Mouse (Mus musculus) neural tube, embryonic 15.5 days (tissue): ENCODE data around the gene Tubg1. TPM values are rescaled to one million over a fixed set of nuclear protein-coding genes. Genes with fewer than 3 reads are reported as not detected.

Experiments used
- ATAC-seq: fragments of 200-750 bp; cut with Nextera tagmentation; 2 replicates; pipeline ENCODE4 v1.8.0; 2017; ENCODE audit warnings: mild to moderate bottlenecking, moderate TSS enrichment, moderate library complexity; ENCODE audit not compliant: low FRiP score
- H3K27ac ChIP-seq: fragments of 300-500 bp; sonication (generic); replicated peaks from 2 replicates; pipeline ENCODE4 v1.5.1; 2015; ENCODE audit warnings: mild to moderate bottlenecking, inconsistent platforms
- H3K27me3 ChIP-seq: fragments of 300-500 bp; sonication (generic); replicated peaks from 2 replicates; pipeline ENCODE4 v1.6.1; 2015; ENCODE audit warnings: inconsistent platforms
- H3K36me3 ChIP-seq: fragments of 300-500 bp; sonication (generic); 2 replicates; pipeline ENCODE4 v1.6.1; 2015; ENCODE audit warnings: inconsistent platforms
- H3K4me1 ChIP-seq: fragments of 300-500 bp; sonication (generic); 2 replicates; pipeline ENCODE4 v1.6.1; 2015; ENCODE audit warnings: inconsistent platforms
- H3K4me2 ChIP-seq: fragments of 300-500 bp; sonication (generic); 2 replicates; pipeline ENCODE4 v1.6.1; 2015; ENCODE audit warnings: inconsistent platforms, mild to moderate bottlenecking, moderate library complexity
- H3K4me3 ChIP-seq: fragments of 300-500 bp; sonication (generic); replicated peaks from 2 replicates; pipeline ENCODE4 v1.5.1; 2015; ENCODE audit warnings: mild to moderate bottlenecking, inconsistent platforms
- H3K9ac ChIP-seq: fragments of 300-500 bp; sonication (generic); replicated peaks from 2 replicates; pipeline ENCODE4 v1.6.1; 2015; ENCODE audit warnings: mild to moderate bottlenecking, inconsistent platforms
- H3K9me3 ChIP-seq: fragments of 300-500 bp; sonication (generic); replicated peaks from 2 replicates; pipeline ENCODE4 v1.6.1; 2016; ENCODE audit warnings: inconsistent platforms
- WGBS: fragments of 180-500 bp; shearing (Covaris S2); methylation state at CpG from one replicate; pipeline ENCODE4 v1.1.7; 2015; ENCODE audit warnings: mixed read lengths; 5-methylcytosine and 5-hydroxymethylcytosine counted together
- polyA plus RNA-seq: library from polyadenylated mRNA; unstranded; fragments of >200 nt; fragmentation: Nextera tagmentation; extraction: Ambion mirVana; gene quantifications from 2 replicates; pipeline ENCODE4 v1.2.1, GENCODE M21; 2015

Tubg1 gene
- polyA plus RNA-seq, 1 experiment from 2014 or later = 68.4 TPM

- WGBS = 87% methylated on average over 14 of the region's 14 CpGs
- peaks cover 65% of the 10 kb centered on the region for H3K4me1 ChIP-seq
Observed at GRCm38 (mm10) chr11:101084246-101084645, 35.5 kb upstream of the Tubg1 start.

GRCm38 (mm10) chr11:101084811-101085210 lies 34.9 kb upstream of the Tubg1 start:
- Histone ChIP-seq H3K4me1 (peaks cover 60% of the 10 kb centered on the region), H3K27ac (no peak overlapping the region), H3K9me3 (no peaks in the 10 kb centered on the region), H3K36me3 (peaks cover 11% of the 10 kb centered on the region), H3K4me2 (no peak overlapping the region), H3K27me3 (peaks cover 6% of the 10 kb centered on the region), H3K4me3 (no peak overlapping the region), H3K9ac (no peak overlapping the region)
- 92% methylated on average over 12 of the region's 12 CpGs for WGBS
- ATAC-seq = no peak

More at GRCm38 (mm10) chr11:101084246-101084645, 35.5 kb upstream of the Tubg1 start:
- H3K27me3 ChIP-seq = peaks cover 12% of the 10 kb centered on the region
- H3K4me2 ChIP-seq = no peak overlapping the region
- peaks cover 5% of the 10 kb centered on the region for H3K36me3 ChIP-seq
- no peak overlapping the region for H3K9ac ChIP-seq
- H3K27ac ChIP-seq = no peak overlapping the region
- H3K4me3 ChIP-seq = no peak overlapping the region
- no peak for ATAC-seq
- no peaks in the 10 kb centered on the region for H3K9me3 ChIP-seq

- Histone ChIP-seq H3K4me3 (0 out of 2 replicates have a peak overlapping the region, but pooled peaks have one; percentile 75), H3K9ac (peak overlapping the region; percentile 78), H3K4me1 (peaks cover 59% of the 10 kb centered on the region), H3K9me3 (no peaks in the 10 kb centered on the region), H3K27ac (peak overlapping the region; percentile 91), H3K4me2 (peak overlapping the region; percentile 89), H3K27me3 (no peaks in the 10 kb centered on the region), H3K36me3 (peaks cover 20% of the 10 kb centered on the region)
- 92% methylated on average over 18 of the region's 18 CpGs for WGBS
- ATAC-seq = no peak
Observed at GRCm38 (mm10) chr11:101085617-101086322, 34.0 kb upstream of the Tubg1 start.

- H3K9me3 ChIP-seq = no peaks in the 10 kb centered on the region
- H3K27ac ChIP-seq = peak overlapping the region; percentile 91
- WGBS = 82% methylated on average over 6 of the region's 6 CpGs
- H3K4me3 ChIP-seq = peak overlapping the region; percentile 75
- H3K36me3 ChIP-seq = peaks cover 25% of the 10 kb centered on the region
- H3K4me1 ChIP-seq = peaks cover 56% of the 10 kb centered on the region
- H3K27me3 ChIP-seq = no peaks in the 10 kb centered on the region
- H3K4me2 ChIP-seq = peak overlapping the region; percentile 89
- ATAC-seq = no peak
- H3K9ac ChIP-seq = peak overlapping the region; percentile 78
Observed at GRCm38 (mm10) chr11:101086323-101086674, 33.4 kb upstream of the Tubg1 start.

GRCm38 (mm10) chr11:101086756-101087681 lies 32.7 kb upstream of the Tubg1 start, which contains the start of gene Mlx:
Mlx (plus strand) TSS chr11:101087277.
- Histone ChIP-seq H3K9ac (peak within 1 kb of the TSS; percentile 78), H3K4me3 (peak within 1 kb of the TSS; percentile 75), H3K4me2 (peak within 1 kb of the TSS; percentile 89), H3K27ac (peak within 1 kb of the TSS; percentile 91), H3K4me1 (peaks cover 49% of the 10 kb centered on the region), H3K36me3 (peaks cover 33% of the 10 kb centered on the region), H3K27me3 (no peaks in the 10 kb centered on the region), H3K9me3 (no peaks in the 10 kb centered on the region)
- WGBS = under 1% methylated on average over 52 of the region's 52 CpGs
- peak; percentile 87 for ATAC-seq

- peaks cover 47% of the 10 kb centered on the region for H3K4me1 ChIP-seq
- H3K4me3 ChIP-seq = peak overlapping the region; percentile 75
- H3K9ac ChIP-seq = peak overlapping the region; percentile 78
- no peaks in the 10 kb centered on the region for H3K9me3 ChIP-seq
- 8% methylated on average over 8 of the region's 8 CpGs for WGBS
- H3K27me3 ChIP-seq = no peaks in the 10 kb centered on the region
- H3K4me2 ChIP-seq = peak overlapping the region; percentile 89
- peak overlapping the region; percentile 91 for H3K27ac ChIP-seq
- H3K36me3 ChIP-seq = peaks cover 39% of the 10 kb centered on the region
- no peak for ATAC-seq
Observed at GRCm38 (mm10) chr11:101087682-101088055, 32.1 kb upstream of the Tubg1 start.

- 86% methylated on average over 1 of the region's 1 CpGs for WGBS
- H3K27ac ChIP-seq = no peak overlapping the region
- H3K27me3 ChIP-seq = no peaks in the 10 kb centered on the region
- peaks cover 44% of the 10 kb centered on the region for H3K4me1 ChIP-seq
- peaks cover 50% of the 10 kb centered on the region for H3K36me3 ChIP-seq
- H3K9ac ChIP-seq = no peak overlapping the region
- no peak overlapping the region for H3K4me3 ChIP-seq
- no peak for ATAC-seq
- no peaks in the 10 kb centered on the region for H3K9me3 ChIP-seq
- no peak overlapping the region for H3K4me2 ChIP-seq
Observed at GRCm38 (mm10) chr11:101089931-101090330, 29.8 kb upstream of the Tubg1 start.

GRCm38 (mm10) chr11:101094930-101095313 lies 24.8 kb upstream of the Tubg1 start:
- peak overlapping the region; percentile 95 for H3K27ac ChIP-seq
- peak overlapping the region; percentile 47 for H3K9ac ChIP-seq

GRCm38 (mm10) chr11:101095314-101096024 lies 24.3 kb upstream of the Tubg1 start, which contains the start of gene Psmc3ip:
Psmc3ip (minus strand) TSS chr11:101095436.
- H3K4me1 ChIP-seq = peaks cover 23% of the 10 kb centered on the region
- H3K27ac ChIP-seq = peak within 1 kb of the TSS; percentile 95
- under 1% methylated on average over 43 of the region's 43 CpGs for WGBS
- no peaks in the 10 kb centered on the region for H3K9me3 ChIP-seq
- peak within 1 kb of the TSS; percentile 90 for H3K4me2 ChIP-seq
- no peaks in the 10 kb centered on the region for H3K27me3 ChIP-seq
- H3K9ac ChIP-seq = peak within 1 kb of the TSS; percentile 80
- peak within 1 kb of the TSS; percentile 81 for H3K4me3 ChIP-seq
- peaks cover 71% of the 10 kb centered on the region for H3K36me3 ChIP-seq
- peak; percentile 95 for ATAC-seq

More at GRCm38 (mm10) chr11:101094930-101095313, 24.8 kb upstream of the Tubg1 start:
- H3K36me3 ChIP-seq = peaks cover 71% of the 10 kb centered on the region
- peak overlapping the region; percentile 90 for H3K4me2 ChIP-seq
- peak overlapping the region; percentile 81 for H3K4me3 ChIP-seq
- H3K4me1 ChIP-seq = peaks cover 23% of the 10 kb centered on the region
- 0% methylated on average over 18 of the region's 18 CpGs for WGBS
- H3K9me3 ChIP-seq = no peaks in the 10 kb centered on the region
- H3K27me3 ChIP-seq = no peaks in the 10 kb centered on the region
- 0 out of 2 replicates have a peak, but pooled peaks have one; percentile 29 for ATAC-seq

- H3K27me3 ChIP-seq = no peaks in the 10 kb centered on the region
- H3K9me3 ChIP-seq = no peaks in the 10 kb centered on the region
- 92% methylated on average over 8 of the region's 8 CpGs for WGBS
- peaks cover 68% of the 10 kb centered on the region for H3K36me3 ChIP-seq
- H3K9ac ChIP-seq = no peak overlapping the region
- no peak overlapping the region for H3K4me2 ChIP-seq
- no peak for ATAC-seq
- H3K4me1 ChIP-seq = peaks cover 23% of the 10 kb centered on the region
- no peak overlapping the region for H3K4me3 ChIP-seq
- no peak overlapping the region for H3K27ac ChIP-seq
Observed at GRCm38 (mm10) chr11:101098231-101098630, 21.5 kb upstream of the Tubg1 start.

GRCm38 (mm10) chr11:101103011-101103410 lies 16.7 kb upstream of the Tubg1 start:
- H3K9ac ChIP-seq = no peak overlapping the region
- no peaks in the 10 kb centered on the region for H3K4me1 ChIP-seq
- no peaks in the 10 kb centered on the region for H3K9me3 ChIP-seq
- H3K27ac ChIP-seq = no peak overlapping the region
- no peak overlapping the region for H3K4me2 ChIP-seq
- no peaks in the 10 kb centered on the region for H3K27me3 ChIP-seq
- WGBS = 88% methylated on average over 5 of the region's 5 CpGs
- no peak overlapping the region for H3K4me3 ChIP-seq
- no peak for ATAC-seq
- peaks cover 58% of the 10 kb centered on the region for H3K36me3 ChIP-seq
